Mouse (Mus musculus) midbrain, embryonic 12.5 days (tissue): ENCODE measurements around the gene Xbp1. TPM values are rescaled to one million over a fixed set of nuclear protein-coding genes. Genes with fewer than 3 reads are reported as not detected.
A peak's percentile ranks its signal among the peaks of the same experiment; 100 is the strongest.
"Not testable (repeated sequence)": the region's sequence is repeated elsewhere in the genome, so short reads cannot be mapped to it uniquely, and the experiment has no call there.

Experiments used
- ATAC-seq: fragments of 200-750 bp; cut with Nextera tagmentation; 2 replicates; pipeline ENCODE4 v1.8.0; 2017; ENCODE audit warnings: low read depth, moderate TSS enrichment, moderate library complexity; ENCODE audit not compliant: low FRiP score
- H3K27ac ChIP-seq: fragments of 300-500 bp; sonication (generic); replicated peaks from 2 replicates; pipeline ENCODE4 v1.5.1; 2016; ENCODE audit warnings: mild to moderate bottlenecking
- H3K27me3 ChIP-seq: fragments of 300-500 bp; sonication (generic); 2 replicates; pipeline ENCODE4 v1.6.1; 2016; ENCODE audit warnings: mild to moderate bottlenecking
- H3K36me3 ChIP-seq: fragments of 300-500 bp; sonication (generic); 2 replicates; pipeline ENCODE4 v1.6.1; 2016
- H3K4me1 ChIP-seq: fragments of 300-500 bp; sonication (generic); 2 replicates; pipeline ENCODE4 v1.6.1; 2016
- H3K4me2 ChIP-seq: fragments of 300-500 bp; sonication (generic); replicated peaks from 2 replicates; pipeline ENCODE4 v1.6.1; 2016; ENCODE audit warnings: mild to moderate bottlenecking, moderate library complexity
- H3K4me3 ChIP-seq: fragments of 300-500 bp; sonication (generic); 2 replicates; pipeline ENCODE4 v1.5.1; 2016; ENCODE audit warnings: mild to moderate bottlenecking
- H3K9ac ChIP-seq: fragments of 300-500 bp; sonication (generic); replicated peaks from 2 replicates; pipeline ENCODE4 v1.6.1; 2016; ENCODE audit warnings: mild to moderate bottlenecking, moderate library complexity
- H3K9me3 ChIP-seq: fragments of 300-500 bp; sonication (generic); 2 replicates; pipeline ENCODE4 v1.6.1; 2016; ENCODE audit warnings: mild to moderate bottlenecking
- WGBS: fragments of 180-500 bp; shearing (Covaris S2); methylation state at CpG from one replicate; pipeline ENCODE4 v1.1.7; 2016; 5-methylcytosine and 5-hydroxymethylcytosine counted together
- polyA plus RNA-seq: library from polyadenylated mRNA; unstranded; fragments of >200 nt; fragmentation: Nextera tagmentation; extraction: Ambion mirVana; gene quantifications from 2 replicates; pipeline ENCODE4 v1.2.1, GENCODE M21; 2016

Gene Xbp1
- polyA plus RNA-seq, 1 experiment from 2014 or later = 113 TPM

- Histone ChIP-seq H3K4me2 (no peak overlapping the region), H3K4me3 (no peak overlapping the region), H3K9ac (no peak overlapping the region), H3K27me3 (no peaks in the 10 kb centered on the region), H3K27ac (no peak overlapping the region), H3K36me3 (no peaks in the 10 kb centered on the region), H3K9me3 (no peaks in the 10 kb centered on the region), H3K4me1 (no peaks in the 10 kb centered on the region)
- 83% methylated on average over 8 of the region's 8 CpGs for WGBS
- no peak for ATAC-seq
These were observed 11.0 kb upstream of the Xbp1 start for GRCm38 (mm10) chr11:5509215-5510098.

GRCm38 (mm10) chr11:5510099-5510391 lies 10.4 kb upstream of the Xbp1 start:
- Histone ChIP-seq H3K4me2 (no peak overlapping the region), H3K4me3 (no peak overlapping the region), H3K9me3 (no peaks in the 10 kb centered on the region), H3K27me3 (no peaks in the 10 kb centered on the region), H3K36me3 (no peaks in the 10 kb centered on the region), H3K27ac (no peak overlapping the region), H3K4me1 (no peaks in the 10 kb centered on the region), H3K9ac (no peak overlapping the region)
- 76% methylated on average over 5 of the region's 5 CpGs for WGBS
- no peak for ATAC-seq

- not testable (repeated sequence) for H3K4me1 ChIP-seq, H3K36me3 ChIP-seq, H3K27ac ChIP-seq, H3K9ac ChIP-seq, H3K9me3 ChIP-seq, ATAC-seq, H3K4me2 ChIP-seq, H3K27me3 ChIP-seq, H3K4me3 ChIP-seq
- WGBS = 0% methylated on average over 1 of the region's 2 CpGs
These were observed 9.8 kb upstream of the Xbp1 start for GRCm38 (mm10) chr11:5510686-5511085.

- Histone ChIP-seq H3K9ac (no peak overlapping the region), H3K36me3 (no peaks in the 10 kb centered on the region), H3K27me3 (no peaks in the 10 kb centered on the region), H3K9me3 (no peaks in the 10 kb centered on the region), H3K4me2 (no peak overlapping the region), H3K27ac (no peak overlapping the region), H3K4me3 (no peak overlapping the region), H3K4me1 (no peaks in the 10 kb centered on the region)
- WGBS = 79% methylated on average over 12 of the region's 12 CpGs
- ATAC-seq = no peak
These were observed 8.2 kb upstream of the Xbp1 start for GRCm38 (mm10) chr11:5512099-5512725.

DNA sequence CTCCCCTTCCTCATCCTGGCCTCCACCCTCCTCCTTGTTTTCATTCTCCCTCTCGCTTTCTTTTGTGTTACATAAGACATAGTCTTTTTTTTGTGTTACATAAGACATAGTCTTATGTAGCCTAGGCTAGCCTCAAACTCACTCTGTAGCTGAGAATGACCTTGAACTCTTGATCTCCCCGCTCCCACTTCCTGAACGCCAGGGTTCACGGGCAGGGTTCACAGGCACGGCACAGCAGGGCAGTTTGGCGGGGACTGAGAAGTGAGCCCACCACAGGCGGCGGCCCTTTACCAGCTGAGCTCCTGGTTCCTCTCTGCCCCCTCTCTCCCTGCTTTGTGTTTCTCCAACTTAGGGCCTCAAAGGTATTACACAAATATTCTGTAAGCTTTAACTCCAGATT lies 7.5 kb upstream of the Xbp1 start:
- Histone ChIP-seq H3K4me3 (no peak overlapping the region), H3K9ac (no peak overlapping the region), H3K4me2 (no peak overlapping the region), H3K27me3 (no peaks in the 10 kb centered on the region), H3K27ac (no peak overlapping the region), H3K36me3 (no peaks in the 10 kb centered on the region), H3K9me3 (no peaks in the 10 kb centered on the region), H3K4me1 (no peaks in the 10 kb centered on the region)
- ATAC-seq = no peak
- WGBS = 86% methylated on average over 8 of the region's 8 CpGs

- H3K27ac ChIP-seq = no peak overlapping the region
- H3K36me3 ChIP-seq = no peaks in the 10 kb centered on the region
- no peaks in the 10 kb centered on the region for H3K4me1 ChIP-seq
- 87% methylated on average over 4 of the region's 4 CpGs for WGBS
- no peaks in the 10 kb centered on the region for H3K9me3 ChIP-seq
- no peak overlapping the region for H3K9ac ChIP-seq
- H3K4me3 ChIP-seq = no peak overlapping the region
- no peak for ATAC-seq
- H3K27me3 ChIP-seq = no peaks in the 10 kb centered on the region
- H3K4me2 ChIP-seq = no peak overlapping the region
These were observed 6.4 kb upstream of the Xbp1 start for GRCm38 (mm10) chr11:5514091-5514490.

- ATAC-seq = no peak
- Histone ChIP-seq H3K9me3 (no peaks in the 10 kb centered on the region), H3K27ac (no peak overlapping the region), H3K27me3 (no peaks in the 10 kb centered on the region), H3K9ac (no peak overlapping the region), H3K4me2 (no peak overlapping the region), H3K4me3 (no peak overlapping the region), H3K36me3 (no peaks in the 10 kb centered on the region), H3K4me1 (no peaks in the 10 kb centered on the region)
- 83% methylated on average over 6 of the region's 6 CpGs for WGBS
These were observed 5.3 kb upstream of the Xbp1 start for GRCm38 (mm10) chr11:5515196-5515595.

DNA sequence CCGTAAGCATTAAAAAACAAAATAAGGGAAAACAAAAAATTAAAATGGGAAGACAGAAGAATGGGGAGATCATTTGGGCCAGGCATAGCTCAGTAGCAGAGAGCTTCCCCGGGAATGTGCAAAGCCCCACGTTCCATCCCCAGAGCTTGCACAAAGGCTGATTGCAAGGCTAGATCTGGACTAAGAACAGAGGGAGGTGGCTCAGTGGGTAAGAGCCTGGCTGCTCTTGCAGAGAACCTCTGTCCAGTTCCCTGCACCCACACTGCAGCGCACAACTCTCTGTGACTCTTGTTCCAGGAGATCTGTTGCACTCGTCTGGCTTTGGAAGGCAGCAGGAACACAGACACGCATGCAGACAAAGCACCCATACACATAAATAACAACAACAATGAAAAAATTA lies 4.8 kb upstream of the Xbp1 start:
- Histone ChIP-seq H3K9me3 (no peaks in the 10 kb centered on the region), H3K36me3 (no peaks in the 10 kb centered on the region), H3K4me3 (no peak overlapping the region), H3K27ac (no peak overlapping the region), H3K27me3 (no peaks in the 10 kb centered on the region), H3K4me1 (no peaks in the 10 kb centered on the region), H3K4me2 (no peak overlapping the region), H3K9ac (no peak overlapping the region)
- no peak for ATAC-seq
- 83% methylated on average over 6 of the region's 6 CpGs for WGBS

GRCm38 (mm10) chr11:5516151-5516550 lies 4.3 kb upstream of the Xbp1 start:
- H3K36me3 ChIP-seq = no peaks in the 10 kb centered on the region
- no peak overlapping the region for H3K4me3 ChIP-seq
- no peaks in the 10 kb centered on the region for H3K27me3 ChIP-seq
- H3K4me2 ChIP-seq = no peak overlapping the region
- ATAC-seq = no peak
- H3K9ac ChIP-seq = no peak overlapping the region
- no peaks in the 10 kb centered on the region for H3K4me1 ChIP-seq
- WGBS = 80% methylated on average over 7 of the region's 7 CpGs
- H3K9me3 ChIP-seq = no peaks in the 10 kb centered on the region
- no peak overlapping the region for H3K27ac ChIP-seq

GRCm38 (mm10) chr11:5516617-5517016 lies 3.8 kb upstream of the Xbp1 start:
- 0 out of 2 replicates have a peak, but pooled peaks cover under 1% of the 10 kb centered on the region for H3K4me1 ChIP-seq
- no peaks in the 10 kb centered on the region for H3K9me3 ChIP-seq
- 92% methylated on average over 14 of the region's 14 CpGs for WGBS
- H3K4me3 ChIP-seq = no peak overlapping the region
- no peaks in the 10 kb centered on the region for H3K27me3 ChIP-seq
- H3K27ac ChIP-seq = no peak overlapping the region
- no peak overlapping the region for H3K4me2 ChIP-seq
- no peak overlapping the region for H3K9ac ChIP-seq
- no peaks in the 10 kb centered on the region for H3K36me3 ChIP-seq
- ATAC-seq = no peak

GRCm38 (mm10) chr11:5517346-5517745 lies 3.1 kb upstream of the Xbp1 start:
- Histone ChIP-seq H3K27me3 (no peaks in the 10 kb centered on the region), H3K4me1 (peaks cover 8% of the 10 kb centered on the region), H3K4me2 (no peak overlapping the region), H3K9me3 (no peaks in the 10 kb centered on the region), H3K27ac (no peak overlapping the region), H3K36me3 (no peaks in the 10 kb centered on the region), H3K4me3 (no peak overlapping the region), H3K9ac (no peak overlapping the region)
- no peak for ATAC-seq
- WGBS = 85% methylated on average over 6 of the region's 6 CpGs

GRCm38 (mm10) chr11:5519681-5520080 lies 778 bp upstream of the Xbp1 start:
- no peak for ATAC-seq
- Histone ChIP-seq H3K4me1 (peaks cover 20% of the 10 kb centered on the region), H3K27ac (no peak overlapping the region), H3K9me3 (no peaks in the 10 kb centered on the region), H3K27me3 (no peaks in the 10 kb centered on the region), H3K9ac (no peak overlapping the region), H3K4me3 (no peak overlapping the region), H3K4me2 (0 out of 2 replicates have a peak overlapping the region, but pooled peaks have one; percentile 75), H3K36me3 (peaks cover 22% of the 10 kb centered on the region)
- 90% methylated on average over 3 of the region's 3 CpGs for WGBS

DNA sequence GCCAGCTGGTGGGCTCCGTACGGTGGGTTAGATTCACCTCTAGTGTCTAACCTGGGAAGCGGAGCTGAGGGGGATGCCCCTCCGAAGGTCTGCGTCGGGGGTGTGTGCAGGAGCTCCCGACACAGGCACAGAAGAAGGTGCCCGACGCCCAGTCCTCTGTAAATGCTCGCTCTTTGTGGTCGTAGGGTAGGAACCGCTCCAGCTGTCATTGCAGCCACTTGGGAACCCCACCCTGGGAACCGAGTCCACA lies 732 bp downstream of the Xbp1 start:
- H3K9me3 ChIP-seq = no peaks in the 10 kb centered on the region
- peak; percentile 41; the same call in 1 of the 2 replicates for ATAC-seq
- no peaks in the 10 kb centered on the region for H3K27me3 ChIP-seq
- WGBS = 1% methylated on average over 13 of the region's 13 CpGs
- H3K4me3 ChIP-seq = peak overlapping the region; percentile 99
- H3K4me1 ChIP-seq = peaks cover 20% of the 10 kb centered on the region
- H3K9ac ChIP-seq = peak overlapping the region; percentile 90
- peak overlapping the region; percentile 90 for H3K27ac ChIP-seq
- H3K4me2 ChIP-seq = peak overlapping the region; percentile 75
- peaks cover 36% of the 10 kb centered on the region for H3K36me3 ChIP-seq
